Mouse (Mus musculus): Measurements from ENCODE around the gene Xdh. TPM values are rescaled to one million over a fixed set of nuclear protein-coding genes. Genes with fewer than 3 reads are reported as not detected.
A peak's percentile ranks its signal among the peaks of the same experiment; 100 is the strongest.
"Not testable (repeated sequence)": the region's sequence is repeated elsewhere in the genome, so short reads cannot be mapped to it uniquely, and the experiment has no call there.

Gene Xdh
- polyA plus RNA-seq, 2 experiments from 2014 or later = 19.1 to 39.8 TPM

- ATAC-seq = no peak
Measured at GRCm38 (mm10) chr17:73879262-73879916, 70.6 kb downstream of the Xdh start.

GRCm38 (mm10) chr17:73875674-73876073 is 74.3 kb downstream of the Xdh start:
- ATAC-seq = no peak

GRCm38 (mm10) chr17:73875268-73875667 is 74.7 kb downstream of the Xdh start:
- peak; percentile 61 for ATAC-seq

- ATAC-seq = peak; percentile 41
Measured at GRCm38 (mm10) chr17:73870956-73871605, 78.9 kb downstream of the Xdh start.

- ATAC-seq = peak; percentile 97
Measured at GRCm38 (mm10) chr17:73869008-73869685, 80.8 kb downstream of the Xdh start.

- ATAC-seq = no peak
Measured at GRCm38 (mm10) chr17:73853717-73854116, 96.3 kb downstream of the Xdh start.

GRCm38 (mm10) chr17:73853041-73853440 is 97.0 kb downstream of the Xdh start:
- no peak for ATAC-seq

- ATAC-seq = no peak
Measured at GRCm38 (mm10) chr17:73847399-73847798, 102.6 kb downstream of the Xdh start.

GRCm38 (mm10) chr17:73845632-73846031 is 104.4 kb downstream of the Xdh start:
- ATAC-seq = no peak

- no peak for ATAC-seq
Measured at GRCm38 (mm10) chr17:73842963-73843362, 107.0 kb downstream of the Xdh start.

GRCm38 (mm10) chr17:73839876-73840275 is 110.1 kb downstream of the Xdh start:
- not testable (repeated sequence) for ATAC-seq

GRCm38 (mm10) chr17:73839086-73839835 is 110.7 kb downstream of the Xdh start:
- ATAC-seq = no peak

GRCm38 (mm10) chr17:73837244-73837643 is 112.8 kb downstream of the Xdh start:
- no peak for ATAC-seq

- ATAC-seq = no peak
Measured at GRCm38 (mm10) chr17:73836601-73837000, 113.4 kb downstream of the Xdh start.

Other genes starting within 250 kb of the Xdh start
- gene Galnt14, start 239.7 kb downstream of the Xdh start, polyA plus RNA-seq (2017; shearing (Covaris generic)) = under 1 TPM; 0.48 to 0.79 TPM
- 10 to 100 TPM; 41.0 to 58.1 TPM for gene Ehd3, start 146.1 kb downstream of the Xdh start, polyA plus RNA-seq (2017; shearing (Covaris generic))
- not detected for gene Srd5a2, start 97.7 kb upstream of the Xdh start, polyA plus RNA-seq (2017; shearing (Covaris generic))

Measured in activated CD4-positive, CD25-positive, alpha-beta regulatory T cell, adult 4 months (primary cell).